Mouse (Mus musculus): Measurements from ENCODE around the gene Ndufaf1.
A peak's percentile ranks its signal among the peaks of the same experiment; 100 is the strongest.
"Not testable (repeated sequence)": the region's sequence is repeated elsewhere in the genome, so short reads cannot be mapped to it uniquely, and the experiment has no call there.

The Ndufaf1 gene

DNA sequence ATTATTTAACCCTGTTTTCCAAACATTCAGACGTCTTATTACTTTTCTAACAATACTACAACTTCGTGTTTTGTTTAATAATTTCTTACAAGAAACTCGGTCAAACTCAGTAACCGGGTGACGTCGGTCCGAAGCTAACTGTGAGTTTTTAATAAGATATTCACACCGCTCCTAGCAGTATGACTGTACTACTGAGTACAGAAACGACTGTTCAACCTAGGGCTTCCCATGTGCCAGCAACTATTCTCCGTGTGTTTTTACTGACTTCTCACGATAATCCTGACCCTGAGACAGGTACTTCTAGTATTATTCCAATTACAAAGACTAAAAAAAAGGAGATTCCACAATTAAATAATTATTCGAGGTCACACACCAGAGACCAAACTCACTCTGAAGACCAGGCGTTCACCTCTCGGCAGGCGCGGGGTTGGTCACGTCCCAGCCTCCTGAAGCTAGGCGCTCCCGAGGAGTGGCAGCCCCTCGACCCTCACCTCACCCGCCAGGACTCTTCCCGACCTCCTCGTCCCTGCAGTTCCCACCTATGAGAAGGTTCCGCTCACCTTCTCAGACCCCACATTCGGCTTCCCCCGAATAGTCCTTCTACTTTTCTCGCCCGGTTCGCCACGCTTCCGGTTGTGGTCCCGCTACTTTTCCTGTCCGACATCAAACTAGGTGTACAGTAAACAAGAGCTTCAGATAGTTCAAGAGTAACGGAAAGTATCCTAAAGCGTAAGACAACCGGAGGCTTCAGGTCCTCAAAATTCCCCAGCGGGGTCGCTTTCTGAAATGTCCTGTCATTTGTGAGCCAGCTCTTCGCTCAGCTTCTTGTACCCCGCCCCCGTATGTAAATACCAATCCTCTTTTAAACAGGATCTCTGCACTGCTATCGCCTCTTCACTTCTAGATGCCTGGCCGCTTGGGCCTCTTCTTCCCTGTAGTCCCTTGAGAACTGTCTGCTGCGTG is at the start of gene Ndufaf1:
TSS of gene Ndufaf1 (minus strand) at position 608 of the 963 bp plus-strand sequence.
- DNase-seq (ENCODE audit: low spot score in 2 of 2) = peak; percentile 74 to 84

DNA sequence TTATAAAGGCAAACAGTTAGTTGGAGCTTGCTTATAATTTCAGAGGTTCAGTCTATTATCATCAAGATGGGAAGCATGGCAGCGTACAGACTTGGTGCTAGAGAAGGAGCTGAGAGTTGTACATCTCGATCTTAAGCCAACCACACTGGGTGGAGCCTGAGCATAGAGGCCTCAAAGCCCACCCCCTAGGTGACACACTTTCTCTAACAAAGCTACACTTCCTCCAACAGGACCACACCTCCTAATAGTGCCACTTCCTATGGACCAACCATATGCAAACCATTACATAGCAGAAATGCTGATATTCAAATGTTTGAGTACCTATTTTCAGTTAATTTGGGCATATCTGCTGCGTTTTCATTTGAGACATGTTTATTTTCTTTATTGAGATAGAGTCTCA is 47.4 kb upstream of the Ndufaf1 start:
- DNase-seq (ENCODE audit: low spot score in 2 of 2) = no peak

DNA sequence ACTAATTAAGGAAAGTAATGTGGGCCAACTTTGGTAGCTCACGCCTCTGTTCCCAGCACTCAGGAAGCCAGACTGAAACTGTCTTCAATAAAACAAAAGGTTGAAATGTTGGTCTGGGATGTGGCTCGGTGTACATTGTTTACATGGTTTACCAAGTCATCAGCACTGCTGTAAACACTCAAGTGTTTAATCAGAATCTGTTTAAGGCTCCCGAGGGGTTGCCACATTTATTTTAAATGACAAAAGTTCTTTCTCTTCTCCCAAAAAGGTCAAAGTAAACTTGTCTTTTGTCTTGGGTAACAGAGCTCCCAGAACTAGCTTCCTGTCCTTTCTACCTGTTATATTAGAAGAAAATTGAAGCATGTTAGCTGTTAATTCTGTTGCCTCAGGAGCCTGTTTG is 45.0 kb upstream of the Ndufaf1 start:
- DNase-seq (ENCODE audit: low spot score in 2 of 2) = no peak

DNA sequence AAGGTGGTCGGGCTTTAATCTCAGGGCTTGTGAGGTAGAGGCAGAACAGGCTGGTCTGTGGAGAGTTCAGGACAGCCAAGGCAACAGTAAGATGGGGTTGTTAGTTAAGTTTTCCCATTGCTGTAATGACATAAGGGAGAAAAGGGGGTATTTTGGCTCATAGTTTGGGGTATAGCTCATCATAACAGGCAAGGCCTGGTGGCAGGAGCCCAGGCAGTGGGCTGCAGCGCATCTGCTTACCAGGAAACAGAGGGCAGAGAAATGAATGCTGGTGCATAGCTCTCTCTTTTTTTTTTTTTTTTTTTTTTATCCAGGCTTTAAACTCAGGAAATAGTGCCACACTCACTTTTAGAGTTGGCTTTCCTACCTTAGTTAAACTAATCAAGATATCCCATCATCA is 40.5 kb upstream of the Ndufaf1 start:
- DNase-seq (ENCODE audit: low spot score in 2 of 2) = no peak

DNA sequence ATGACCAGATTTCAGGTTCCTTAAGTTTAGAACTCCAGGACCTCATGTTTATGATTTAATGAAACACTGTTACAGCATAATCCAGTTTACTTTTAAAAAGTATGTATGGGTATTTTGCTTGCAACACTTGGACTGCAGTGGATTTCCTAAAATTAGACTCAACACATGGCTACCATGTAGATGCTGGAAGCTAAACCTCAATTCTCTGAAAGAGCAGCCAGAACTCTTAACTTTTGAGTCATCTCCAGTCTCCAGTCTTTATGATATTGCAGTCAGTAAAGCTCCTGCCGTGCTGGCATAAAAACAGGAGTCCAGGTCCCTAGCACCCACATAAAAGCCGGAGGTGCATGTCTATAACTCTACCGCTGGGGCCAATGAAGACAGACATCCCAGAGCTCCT is 37.3 kb upstream of the Ndufaf1 start:
- no peak for DNase-seq (ENCODE audit: low spot score in 2 of 2)

DNA sequence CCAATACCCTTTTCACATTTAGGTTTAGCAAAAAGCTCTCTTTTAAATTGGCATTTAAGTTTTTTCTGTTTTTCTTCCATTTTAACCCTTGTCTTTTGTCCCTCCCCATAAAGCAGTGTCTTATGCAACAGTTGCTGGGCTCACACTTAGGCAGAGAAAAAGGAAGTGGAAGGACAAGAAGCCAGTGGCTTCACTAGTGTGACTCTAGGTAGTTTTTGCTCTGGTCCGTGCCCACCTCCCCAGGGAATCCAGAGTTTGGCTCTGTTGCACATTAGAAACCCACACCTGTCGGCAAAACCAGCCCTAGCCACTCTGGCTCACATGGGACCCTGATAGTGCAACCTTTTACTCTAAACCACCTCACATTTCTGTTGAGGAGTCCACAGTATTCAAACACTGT is 35.8 kb upstream of the Ndufaf1 start:
- DNase-seq (ENCODE audit: low spot score in 2 of 2) = peak; percentile 77 to 80

DNA sequence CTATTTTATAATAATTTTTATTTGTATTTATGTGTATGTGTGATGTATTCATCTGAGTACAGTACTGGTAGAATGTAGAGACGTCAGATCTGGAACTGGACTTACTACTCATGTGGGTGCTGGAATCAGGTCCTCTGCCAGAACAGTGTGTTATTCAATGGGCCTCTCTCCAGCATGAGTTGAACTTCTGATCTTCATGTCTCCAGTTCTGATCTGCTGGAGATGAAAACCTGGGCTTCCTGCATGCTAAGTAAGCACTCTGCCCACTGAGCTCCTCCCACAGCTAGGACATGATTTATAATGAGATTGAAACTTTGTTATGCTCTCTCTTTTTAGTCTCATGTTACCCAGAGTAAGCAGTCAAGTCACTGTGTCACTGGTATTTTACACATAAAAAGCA is 33.5 kb upstream of the Ndufaf1 start:
- DNase-seq (ENCODE audit: low spot score in 2 of 2) = no peak

DNA sequence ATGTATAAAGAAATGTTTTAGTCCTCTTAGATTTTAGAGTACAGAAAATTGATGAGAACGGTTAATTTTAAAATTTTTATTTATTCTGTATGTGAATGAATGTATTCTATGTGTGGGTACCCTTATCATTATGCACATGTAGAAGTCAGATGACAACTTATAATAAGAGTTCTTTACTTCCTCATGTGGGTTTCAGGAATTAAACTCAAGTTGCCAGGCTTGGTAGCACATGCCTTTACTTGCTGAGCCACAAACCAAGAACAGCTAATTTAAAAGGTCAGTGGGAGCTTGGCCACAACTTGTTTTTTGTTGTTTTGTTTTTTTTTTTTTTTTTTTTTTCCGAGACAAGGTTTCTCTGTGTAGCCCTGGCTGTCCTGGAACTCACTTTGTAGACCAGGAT is 32.2 kb upstream of the Ndufaf1 start:
- DNase-seq (ENCODE audit: low spot score in 2 of 2) = no peak

DNA sequence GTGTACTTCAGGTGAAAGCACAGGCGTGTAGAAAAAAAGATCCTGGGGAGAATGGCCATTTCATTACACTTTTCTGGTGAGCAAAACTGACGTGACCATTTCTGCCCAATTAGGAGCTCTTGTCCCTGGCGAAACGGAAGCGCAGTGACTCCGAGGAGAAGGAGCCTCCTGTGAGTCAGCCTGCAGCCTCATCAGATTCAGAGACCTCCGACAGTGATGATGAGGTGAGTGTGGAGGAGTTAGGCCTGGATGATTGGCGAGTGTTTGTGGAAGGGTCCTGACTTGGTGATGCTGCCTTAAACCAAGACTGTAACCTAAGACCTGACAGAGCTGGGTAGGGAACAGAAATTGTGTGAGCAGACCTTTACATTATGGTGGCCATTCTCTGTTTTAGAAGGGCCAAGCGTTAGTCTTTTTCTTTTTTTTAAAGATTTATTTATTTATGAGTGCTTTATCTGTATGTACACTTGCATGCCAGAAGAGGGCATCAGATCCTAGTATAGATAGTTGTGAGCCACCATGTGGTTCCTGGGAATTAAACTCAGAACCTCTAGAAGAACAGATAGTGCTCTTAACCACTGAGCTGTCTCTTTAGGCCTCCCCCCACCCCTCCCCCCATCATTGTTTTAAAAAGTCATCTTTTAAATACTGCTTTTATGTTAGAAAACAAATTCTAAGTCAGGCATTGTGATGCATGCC is 29.5 kb upstream of the Ndufaf1 start:
- no peak for DNase-seq (ENCODE audit: low spot score in 2 of 2)

DNA sequence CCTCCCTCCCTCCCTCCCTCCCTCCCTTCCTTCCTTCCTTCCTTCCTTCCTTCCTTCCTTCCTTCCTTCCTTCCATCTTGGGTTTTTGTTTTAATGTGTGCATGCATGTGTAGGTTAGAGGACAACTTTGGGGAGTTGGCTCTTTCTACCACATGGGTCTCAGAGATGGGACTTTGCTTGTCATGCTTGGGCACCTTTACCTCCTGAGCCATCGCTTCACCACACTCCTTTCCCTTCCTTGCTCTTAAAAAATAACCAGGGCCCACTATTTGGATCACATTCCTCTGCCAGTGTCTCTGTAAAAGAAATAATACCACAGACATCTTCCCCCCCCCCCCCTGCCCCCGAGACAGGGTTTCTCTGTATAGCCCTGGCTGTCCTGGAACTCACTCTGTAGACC is 21.1 kb upstream of the Ndufaf1 start:
- no peak for DNase-seq (ENCODE audit: low spot score in 2 of 2)

DNA sequence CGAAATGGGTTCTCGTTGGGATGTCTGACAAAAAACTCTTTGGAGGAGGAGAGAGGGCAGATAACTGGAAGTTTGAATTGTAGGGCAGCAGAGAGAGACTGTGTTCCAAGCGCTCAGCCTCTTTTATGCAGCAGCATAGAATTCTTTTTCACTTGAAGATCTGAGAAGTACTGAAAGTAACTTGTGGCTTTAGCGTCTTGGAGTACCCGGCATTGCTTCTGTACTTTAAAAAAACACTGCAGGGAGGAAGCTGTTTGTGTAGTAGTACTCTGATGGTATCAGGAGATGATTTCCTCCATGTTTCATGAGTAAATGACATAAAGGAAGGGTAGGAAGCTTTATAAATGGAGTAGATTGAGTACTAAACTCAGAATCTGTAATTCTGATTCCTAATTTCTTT is 13.2 kb upstream of the Ndufaf1 start:
- peak in 1 of 2 experiments; percentile 16 for DNase-seq (ENCODE audit: low spot score in 2 of 2)

DNA sequence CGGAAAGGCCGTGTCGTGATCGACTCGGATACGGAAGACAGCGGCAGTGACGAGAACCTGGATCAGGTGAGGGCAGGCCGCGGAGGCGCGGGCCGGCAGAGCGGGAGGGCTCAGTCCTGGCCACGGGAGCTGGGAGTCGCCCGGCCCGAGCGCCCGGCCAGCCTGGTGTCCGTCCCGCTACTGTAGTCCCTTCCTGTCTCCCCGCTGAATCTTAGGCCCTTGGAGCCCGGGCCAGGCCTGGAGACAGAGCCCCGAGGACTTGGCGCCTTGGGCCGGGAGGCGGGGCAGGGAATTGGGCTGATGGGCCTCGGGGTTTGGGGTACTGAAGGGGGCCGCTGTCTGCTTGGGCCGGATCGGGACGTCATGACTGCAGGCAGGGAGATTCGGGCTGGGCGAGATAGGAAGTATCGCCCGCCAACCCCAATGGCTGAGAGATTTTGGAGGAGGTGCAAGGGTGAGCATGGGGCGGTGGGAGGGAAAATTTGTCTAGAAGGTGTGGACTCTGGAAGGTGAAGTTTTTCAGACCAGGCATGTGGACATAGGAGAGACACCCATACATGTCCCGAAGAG is 12.7 kb upstream of the Ndufaf1 start:
- DNase-seq (ENCODE audit: low spot score in 2 of 2) = no peak

DNA sequence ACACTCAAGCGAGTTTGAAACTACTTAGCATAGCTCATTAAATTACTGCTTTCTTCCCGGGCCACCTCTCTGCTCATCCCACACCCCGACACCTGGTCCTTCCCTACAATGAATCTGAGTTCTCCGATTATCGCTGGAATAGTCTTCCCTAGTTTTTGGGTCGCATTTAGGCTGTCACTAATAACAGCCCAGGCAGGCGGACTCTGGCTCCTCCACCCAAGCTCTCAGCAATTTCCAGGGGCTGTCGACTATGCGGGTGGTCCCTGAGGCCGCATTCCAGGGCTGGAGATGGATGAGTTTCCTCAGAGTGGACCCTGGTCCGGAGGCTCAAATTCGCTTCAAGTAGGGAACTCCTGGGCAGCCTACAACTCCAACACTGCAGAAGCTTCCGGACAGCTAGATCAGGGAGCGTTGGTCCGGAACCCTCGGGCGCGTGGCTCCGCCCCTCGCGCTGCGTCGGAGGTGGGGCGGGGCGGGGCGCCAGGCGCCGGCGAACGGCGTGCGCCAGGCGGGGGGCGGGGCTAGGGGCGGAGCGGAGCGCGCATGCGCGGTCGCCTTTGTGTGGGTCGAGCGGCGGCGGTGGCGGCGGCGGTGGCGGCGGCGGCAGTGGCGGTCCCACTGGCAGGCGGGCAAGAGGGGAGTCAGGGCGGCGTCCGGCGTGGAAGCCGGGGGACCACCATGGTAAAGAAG is 12.0 kb upstream of the Ndufaf1 start, which contains the start of gene Rtf1:
TSS of gene Rtf1 (plus strand) at position 544 of the 690 bp plus-strand sequence.
- peak; percentile 92 to 94 for DNase-seq (ENCODE audit: low spot score in 2 of 2)

DNA sequence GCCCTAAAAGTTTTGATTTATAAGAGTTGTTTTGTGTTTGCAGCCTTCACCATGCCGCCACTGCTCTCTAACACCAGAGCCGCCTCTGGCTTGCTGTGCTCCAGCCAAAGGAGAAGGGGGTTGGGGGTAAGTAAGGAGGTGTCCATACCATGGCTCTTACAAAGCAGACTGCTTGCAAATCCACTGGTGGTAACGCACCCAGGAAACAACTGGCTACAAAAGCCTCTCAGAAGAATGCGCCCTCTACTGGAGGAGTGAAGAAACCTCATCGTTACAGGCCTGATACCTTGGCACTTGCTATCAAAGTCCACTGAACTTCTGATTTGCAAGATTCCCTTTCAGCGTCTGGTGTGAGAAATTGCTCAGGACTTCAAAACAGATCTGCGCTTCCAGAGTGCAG is 6.4 kb upstream of the Ndufaf1 start:
- DNase-seq (ENCODE audit: low spot score in 2 of 2) = peak in 1 of 2 experiments; percentile 8

DNA sequence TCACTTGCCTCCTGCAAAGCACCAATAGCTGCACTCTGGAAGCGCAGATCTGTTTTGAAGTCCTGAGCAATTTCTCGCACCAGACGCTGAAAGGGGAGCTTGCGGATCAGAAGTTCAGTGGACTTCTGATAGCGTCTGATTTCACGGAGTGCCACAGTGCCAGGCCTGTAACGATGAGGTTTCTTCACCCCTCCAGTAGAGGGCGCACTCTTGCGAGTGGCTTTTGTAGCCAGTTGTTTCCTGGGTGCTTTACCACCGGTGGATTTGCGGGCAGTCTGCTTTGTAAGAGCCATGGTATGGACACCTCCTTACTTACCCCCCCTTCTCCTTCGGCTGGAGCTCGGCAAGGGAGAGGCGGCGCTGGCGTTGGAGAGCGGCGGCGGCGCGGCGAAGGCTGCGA is 3.1 kb upstream of the Ndufaf1 start:
- DNase-seq (ENCODE audit: low spot score in 2 of 2) = not testable (repeated sequence)

DNA sequence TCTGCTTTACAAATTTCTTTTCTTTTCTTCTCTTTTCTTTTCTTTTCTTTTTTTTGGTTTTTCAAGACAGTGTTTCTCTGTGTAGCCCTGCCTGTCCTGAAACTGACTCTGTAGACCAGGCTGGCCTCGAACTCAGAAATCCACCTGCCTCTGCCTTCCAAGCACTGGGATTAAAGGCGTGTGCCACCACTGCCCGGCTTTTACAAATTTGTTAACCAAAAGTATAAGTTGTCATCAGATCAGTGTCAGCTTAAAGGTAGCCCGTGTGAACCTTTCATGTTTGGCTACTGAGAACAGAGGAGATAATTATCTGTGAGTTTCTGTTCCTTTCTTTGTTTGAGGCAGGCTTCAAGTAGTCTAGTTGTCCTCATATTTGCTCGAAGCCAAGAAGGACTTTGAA is 18.4 kb downstream of the Ndufaf1 start:
- DNase-seq (ENCODE audit: low spot score in 2 of 2) = no peak

DNA sequence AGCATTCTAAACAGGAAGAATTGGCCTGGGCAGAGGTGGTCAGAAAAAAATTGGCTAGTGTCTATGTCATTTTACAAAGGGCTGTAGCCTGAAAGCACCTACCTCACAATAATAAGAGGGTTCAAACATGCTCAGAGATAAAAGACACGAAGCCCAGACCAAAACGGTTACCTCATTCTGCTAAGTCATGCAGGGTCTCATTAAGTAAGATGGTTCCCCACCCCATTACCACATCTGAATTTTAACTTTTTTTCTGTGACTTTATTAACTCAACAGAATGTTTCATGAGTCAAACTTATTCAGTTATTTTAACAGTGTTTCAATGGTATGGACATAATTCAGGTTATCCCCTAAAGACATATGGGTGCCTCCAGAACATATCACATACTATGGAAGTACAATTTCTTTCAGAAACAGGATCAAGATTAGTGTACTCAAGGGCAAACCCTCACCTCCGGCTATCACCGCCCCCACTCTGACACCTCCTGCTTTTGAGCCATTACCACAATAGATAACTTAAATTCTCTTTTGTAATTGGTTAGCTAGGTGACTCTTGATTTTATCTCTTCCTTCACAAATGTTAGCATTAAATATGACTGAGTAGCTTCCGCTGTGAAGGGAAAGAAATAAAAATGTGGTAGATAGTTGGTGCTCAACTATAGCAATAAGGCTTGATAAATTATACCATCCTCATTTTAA is 21.3 kb downstream of the Ndufaf1 start:
- no peak for DNase-seq (ENCODE audit: low spot score in 2 of 2)

DNA sequence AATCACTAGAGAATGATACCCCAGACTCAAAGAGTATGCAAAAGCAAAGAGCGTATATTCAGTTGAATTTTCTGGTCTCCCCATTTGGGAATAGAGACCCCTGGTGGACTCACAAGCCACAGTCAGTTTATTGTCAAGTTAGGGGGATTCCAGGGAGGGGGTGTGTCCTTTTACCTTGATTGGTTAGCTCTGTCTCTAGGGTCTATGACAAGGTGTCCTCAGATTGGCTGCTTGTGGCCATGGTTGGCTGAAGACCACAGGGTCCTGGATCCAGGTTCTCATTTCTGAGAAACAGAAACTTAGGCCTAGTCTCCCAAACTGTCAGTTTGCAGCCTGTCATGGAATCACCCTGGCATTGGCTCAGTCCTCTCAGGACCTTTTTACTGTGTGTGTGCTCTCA is 25.8 kb downstream of the Ndufaf1 start:
- DNase-seq (ENCODE audit: low spot score in 2 of 2) = peak; percentile 21 to 46

DNA sequence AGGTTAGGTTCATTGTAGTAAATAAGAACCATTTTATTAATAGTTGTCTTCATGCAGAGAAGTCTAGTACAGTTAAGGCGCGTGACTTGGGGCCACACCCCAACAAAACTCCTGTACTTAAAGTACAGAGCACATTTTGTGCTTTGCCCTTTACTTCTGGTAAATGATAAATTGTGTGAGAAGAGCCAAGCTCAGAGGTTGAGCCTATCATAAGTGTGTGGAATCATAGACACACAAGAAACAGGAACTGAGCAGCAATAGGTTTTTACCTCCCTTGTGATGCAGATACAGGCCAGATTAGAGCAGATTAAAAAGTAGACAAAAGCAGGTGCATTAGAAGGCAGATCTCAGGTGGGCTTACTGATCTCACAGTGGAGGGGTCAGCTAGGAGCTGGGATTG is 41.3 kb downstream of the Ndufaf1 start:
- no peak for DNase-seq (ENCODE audit: low spot score in 2 of 2)

DNA sequence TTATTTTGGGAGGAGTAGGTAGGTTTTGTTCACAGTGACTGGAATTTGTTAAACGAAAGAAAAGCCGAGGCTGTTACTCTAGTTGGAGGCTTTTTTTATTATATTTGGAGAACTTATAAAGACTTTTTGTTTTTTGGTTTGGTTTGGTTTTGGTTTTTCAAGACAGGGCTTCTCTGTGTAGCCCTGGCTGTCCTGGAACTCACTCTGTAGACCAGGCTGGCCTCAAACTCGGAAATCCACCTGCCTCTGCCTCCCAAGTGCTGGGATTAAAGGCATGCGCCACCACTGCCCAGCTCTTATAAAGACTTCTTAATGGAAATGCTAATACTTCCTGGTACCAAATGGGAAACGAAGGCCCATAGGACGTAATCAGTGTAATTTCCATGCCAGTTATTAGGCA is 43.6 kb downstream of the Ndufaf1 start:
- DNase-seq (ENCODE audit: low spot score in 2 of 2) = not testable (repeated sequence)

Measured in spleen, postnatal 36 days (tissue).